Comparison of ENCODE assay signal across 12 mouse cellular contexts in the genomic region with DNA sequence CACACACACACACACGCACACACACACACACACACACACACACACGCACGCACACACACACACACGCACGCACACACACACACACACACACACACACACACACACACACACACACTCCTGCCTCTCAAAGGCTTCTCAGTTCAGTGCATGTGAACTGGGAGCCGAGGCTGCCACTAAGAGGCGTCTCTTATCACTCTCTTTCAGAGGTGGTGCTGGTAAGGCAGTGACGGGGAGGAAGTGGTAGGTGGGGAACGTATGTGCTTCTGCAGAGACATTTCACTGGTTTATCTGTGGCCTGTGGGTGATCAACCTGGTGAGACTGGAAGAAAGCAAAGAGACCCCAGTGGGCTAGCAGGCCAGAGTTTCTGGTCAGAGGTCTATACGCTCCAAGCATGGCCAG. TPM values are rescaled to one million over a fixed set of nuclear protein-coding genes. Genes with fewer than 3 reads are reported as not detected.
DNase-seq lines count a peak whose midpoint lies in the region; ATAC-seq lines count a peak whose summit lies in the region.
"Had no signal": no experiment of that assay in that cellular context is flagged by ENCODE, and none has a peak within 500 bp of the region (broad histone marks: within the 10 kb centered on the region; RNA-seq: fewer than 3 reads in every experiment).

No protein-coding gene starts in this region.

- 38% methylated on average over 9 of the region's 10 CpGs for WGBS in liver, embryonic 11.5 days
- 90% methylated on average over 6 of the region's 10 CpGs for WGBS in midbrain, embryonic 15.5 days

- H3K4me2 ChIP-seq in liver, embryonic 11.5 days: peak overlapping the region; percentile 12; the same call in 1 of the 2 replicates
- no peak overlapping the region for H3K4me2 ChIP-seq in midbrain, embryonic 15.5 days
- H3K4me2 ChIP-seq: heart, embryonic 12.5 days; hindbrain, embryonic 13.5 days had no signal

- ATAC-seq in liver, embryonic 11.5 days (replicated peaks; ENCODE audit: low FRiP score): peak; percentile 87
- no peak for ATAC-seq in midbrain, embryonic 15.5 days (replicated peaks)

- 0 out of 2 replicates have a peak overlapping the region, but pooled peaks have one; percentile 34 for H3K9ac ChIP-seq in liver, embryonic 11.5 days (ENCODE audit: low read depth, low read length)
- no peak overlapping the region for H3K9ac ChIP-seq in midbrain, embryonic 15.5 days
- H3K9ac ChIP-seq: heart, embryonic 12.5 days; hindbrain, embryonic 13.5 days had no signal

- peak overlapping the region; percentile 19; the same call in 1 of the 2 replicates for H3K27ac ChIP-seq in liver, embryonic 11.5 days (ENCODE audit: low read depth, low read length)
- H3K27ac ChIP-seq in midbrain, embryonic 15.5 days: no peak overlapping the region
- H3K27ac ChIP-seq: hindbrain, embryonic 13.5 days had no signal

- no peaks in the 10 kb centered on the region for H3K27me3 ChIP-seq in liver, embryonic 11.5 days (replicated peaks; ENCODE audit: control insufficient read depth, insufficient read depth, low read length)
- no peaks in the 10 kb centered on the region for H3K27me3 ChIP-seq in midbrain, embryonic 15.5 days (replicated peaks)
- H3K27me3 ChIP-seq: heart, embryonic 12.5 days; hindbrain, embryonic 13.5 days had no signal

- H3K4me1 ChIP-seq in liver, embryonic 11.5 days (replicated peaks; ENCODE audit: control insufficient read depth, insufficient read depth, low read length): peaks cover 13% of the 10 kb centered on the region
- no peaks in the 10 kb centered on the region for H3K4me1 ChIP-seq in midbrain, embryonic 15.5 days
- H3K4me1 ChIP-seq: hindbrain, embryonic 13.5 days had no signal

- no peaks in the 10 kb centered on the region for H3K36me3 ChIP-seq in liver, embryonic 11.5 days (ENCODE audit: control insufficient read depth, insufficient read depth, low read length)
- no peaks in the 10 kb centered on the region for H3K36me3 ChIP-seq in midbrain, embryonic 15.5 days (replicated peaks)
- H3K36me3 ChIP-seq: heart, embryonic 12.5 days; hindbrain, embryonic 13.5 days had no signal

- no peak overlapping the region for H3K4me3 ChIP-seq in liver, embryonic 11.5 days (ENCODE audit: low read depth, low read length)
- H3K4me3 ChIP-seq in midbrain, embryonic 15.5 days: no peak overlapping the region
- H3K4me3 ChIP-seq: heart, embryonic 12.5 days; hindbrain, embryonic 13.5 days had no signal

- intact Hi-C loops in gastrocnemius, postnatal 36 days (cut with DNase I): no loop called here

- peak; percentile 18 for DNase-seq in spleen, adult 12 weeks (ENCODE audit: low spot score)
- no peak for DNase-seq in spleen, postnatal 4 days (ENCODE audit: low spot score in 2 of 2)
- no peak for DNase-seq in liver, embryonic 11.5 days (ENCODE audit: low spot score)
- DNase-seq in natural killer cell, adult 2 months (ENCODE audit: low spot score in 2 of 2): peak; percentile 62 to 76
- no peak for DNase-seq in gastrocnemius, postnatal 36 days
- DNase-seq in kidney, adult 11 months: no peak
- no peak for DNase-seq in heart, adult 11 months
- DNase-seq: adrenal gland, postnatal 10 days; cerebellum, adult 11 months had no signal

- H3K9me3 ChIP-seq in liver, embryonic 11.5 days (ENCODE audit: control insufficient read depth, low read length): no peaks in the 10 kb centered on the region; the same call in 1 of the 2 replicates
- H3K9me3 ChIP-seq in midbrain, embryonic 15.5 days: peaks cover 3% of the 10 kb centered on the region; the same call in 1 of the 2 replicates

RNA-seq across cellular contexts. Expression of a gene that starts 10.9 kb away (rescaled TPM):
- polyA plus RNA-seq in liver, embryonic 11.5 days (2014; fragmentation: Nextera tagmentation; extraction: Ambion mirVana): 6.2 and 6.5 TPM in 2 replicates
- under 1 TPM; 0.27 to 0.79 TPM for total RNA-seq in gastrocnemius, postnatal 36 days (2021)
- 0.19 and 0.37 TPM in 2 replicates for polyA plus RNA-seq in midbrain, embryonic 15.5 days (2015; fragmentation: Nextera tagmentation; extraction: Ambion mirVana)

RNA-seq across cellular contexts. Expression of a gene that starts 11.3 kb away (rescaled TPM):
- polyA plus RNA-seq in liver, embryonic 11.5 days (2014; fragmentation: Nextera tagmentation; extraction: Ambion mirVana): 178 and 203 TPM in 2 replicates
- total RNA-seq in gastrocnemius, postnatal 36 days (2021): 10 to 100 TPM; 28.5 to 30.0 TPM
- 59.9 and 62.3 TPM in 2 replicates for polyA plus RNA-seq in midbrain, embryonic 15.5 days (2015; fragmentation: Nextera tagmentation; extraction: Ambion mirVana)

RNA-seq across cellular contexts. Expression of a gene that starts 24.6 kb away (rescaled TPM):
- polyA plus RNA-seq in liver, embryonic 11.5 days (2014; fragmentation: Nextera tagmentation; extraction: Ambion mirVana): 266 and 275 TPM in 2 replicates
- 10 to 100 TPM; 26.8 to 29.1 TPM for total RNA-seq in gastrocnemius, postnatal 36 days (2021)
- 114 and 118 TPM in 2 replicates for polyA plus RNA-seq in midbrain, embryonic 15.5 days (2015; fragmentation: Nextera tagmentation; extraction: Ambion mirVana)

RNA-seq across cellular contexts. Expression of a gene that starts 41.1 kb away (rescaled TPM):
- 45.9 and 47.3 TPM in 2 replicates for polyA plus RNA-seq in liver, embryonic 11.5 days (2014; fragmentation: Nextera tagmentation; extraction: Ambion mirVana)
- total RNA-seq in gastrocnemius, postnatal 36 days (2021): 10 to 100 TPM; 16.4 to 16.8 TPM
- polyA plus RNA-seq in midbrain, embryonic 15.5 days (2015; fragmentation: Nextera tagmentation; extraction: Ambion mirVana): 72.0 and 73.1 TPM in 2 replicates

RNA-seq across cellular contexts. Expression of a gene that starts 52.2 kb away (rescaled TPM):
- 14.9 and 17.5 TPM in 2 replicates for polyA plus RNA-seq in liver, embryonic 11.5 days (2014; fragmentation: Nextera tagmentation; extraction: Ambion mirVana)
- total RNA-seq in gastrocnemius, postnatal 36 days (2021): 1 to 10 TPM; 1.4 to 2.4 TPM
- 17.0 and 18.2 TPM in 2 replicates for polyA plus RNA-seq in midbrain, embryonic 15.5 days (2015; fragmentation: Nextera tagmentation; extraction: Ambion mirVana)

Comparison
In these comparisons a context has a peak if more than half of its experiments do, and no peak if none do; other contexts are left out.
1. DNase-seq: peak in spleen, adult 12 weeks (single experiment) and natural killer cell, adult 2 months (2 of 2); none in spleen, postnatal 4 days (0 of 2), liver, embryonic 11.5 days (single experiment), gastrocnemius, postnatal 36 days (0 of 2), kidney, adult 11 months (single experiment) and heart, adult 11 months (single experiment).